Mouse (Mus musculus) T-helper 17 cell (primary cell): Measurements from ENCODE around the gene Tead1.

Source experiments
- in situ Hi-C, 2 experiments: fragments of 300-600 bp; cut with MboI, MseI; formaldehyde crosslinking; loops; 1 replicate in 1 of 2; 2 replicates in 1 of 2; pipeline ENCODE4 v1.15.1; 2025; ENCODE audit warnings: high pct_unique_total_duplicates in 2 of 2

Gene Tead1

DNA sequence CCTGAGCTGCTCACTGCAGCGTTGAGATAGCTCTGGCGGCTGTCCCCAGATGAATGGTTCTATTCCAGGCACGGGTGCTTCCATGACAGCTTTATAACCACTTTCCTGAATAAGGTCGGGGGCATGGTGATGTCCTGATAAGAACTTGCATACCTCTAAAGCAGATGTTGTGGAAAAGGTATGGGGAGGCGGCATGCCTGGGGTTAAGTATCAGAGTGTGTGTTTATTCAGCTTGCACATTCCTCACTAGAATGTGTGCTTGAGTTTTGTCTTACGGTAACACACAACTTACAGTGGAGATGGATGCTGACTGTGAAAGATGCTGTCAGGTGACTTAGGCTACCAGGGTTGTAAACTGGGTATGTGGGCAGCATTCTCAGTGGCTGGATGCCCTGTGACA lies 93.7 kb downstream of the Tead1 start:
- in situ Hi-C loops, result loop anchor here in 1 of 2 experiments (10.0 kb wide), 1 partner anchor 1108 kb away; no protein-coding TSS in a partner anchor

DNA sequence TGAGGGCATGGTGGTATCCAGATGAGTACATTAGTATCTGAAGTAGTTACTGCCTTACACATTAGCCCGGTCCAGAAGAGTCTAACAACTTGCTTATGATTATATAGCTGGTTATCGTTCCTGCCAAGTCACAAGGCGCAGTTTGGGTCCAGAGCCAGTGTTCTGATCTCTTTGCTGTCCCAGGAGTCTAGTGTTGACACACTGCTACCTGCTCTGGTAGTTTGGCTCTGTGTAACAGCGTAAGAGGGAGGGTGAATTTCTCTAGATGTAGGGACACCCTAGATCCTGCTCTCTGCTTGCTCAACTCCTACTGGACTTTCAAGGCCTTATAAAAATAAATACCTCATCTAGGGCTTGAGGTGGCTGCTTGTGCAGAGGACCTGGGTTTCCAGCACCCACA lies 94.5 kb downstream of the Tead1 start:
- in situ Hi-C loops, result loop anchor here in 1 of 2 experiments (10.0 kb wide), 1 partner anchor 1109 kb away; no protein-coding TSS in a partner anchor

DNA sequence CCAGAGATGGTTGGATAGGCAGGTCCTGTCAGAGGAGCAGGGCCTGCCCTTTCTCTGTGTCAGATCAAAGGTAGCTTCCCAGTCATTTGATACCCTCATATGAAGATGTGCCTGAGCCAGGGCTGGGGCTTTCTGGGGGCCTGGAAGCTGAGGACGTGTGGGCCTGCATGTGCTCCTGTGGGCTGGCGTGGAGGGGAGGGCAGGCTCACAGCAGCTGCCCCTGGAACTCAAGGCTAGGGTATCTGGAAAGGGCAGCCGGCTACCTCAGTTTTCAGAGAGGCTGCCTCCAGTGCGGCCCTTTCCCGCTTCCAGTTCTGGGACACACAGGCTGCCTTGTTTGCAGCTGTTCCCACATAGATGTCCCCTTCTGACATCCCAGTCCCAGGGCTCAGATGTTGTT lies 96.7 kb downstream of the Tead1 start:
- in situ Hi-C loops, result loop anchor here in 1 of 2 experiments (10.0 kb wide), 1 partner anchor 1111 kb away; no protein-coding TSS in a partner anchor

DNA sequence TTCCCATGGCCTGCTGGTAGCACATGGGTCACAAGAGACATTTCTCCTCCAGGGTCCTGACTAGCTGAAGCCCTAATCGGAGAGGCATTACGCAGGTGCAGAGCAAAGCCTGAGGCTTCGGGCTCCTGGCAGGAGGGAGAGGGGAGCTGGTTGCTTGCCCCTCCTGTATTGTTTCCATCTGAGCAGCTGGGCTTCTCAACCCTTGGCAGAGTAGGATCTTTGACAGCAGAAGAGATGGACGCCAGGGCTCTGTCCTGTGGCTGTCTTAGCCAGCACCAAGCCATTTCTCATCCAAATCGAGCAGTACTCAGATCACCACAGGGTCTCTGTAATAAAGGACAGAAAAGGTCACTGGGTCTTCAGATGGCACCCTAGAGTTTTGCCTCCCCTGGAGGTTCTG lies 97.6 kb downstream of the Tead1 start:
- in situ Hi-C loops, result loop anchor here in 1 of 2 experiments (10.0 kb wide), 1 partner anchor 1112 kb away; no protein-coding TSS in a partner anchor

DNA sequence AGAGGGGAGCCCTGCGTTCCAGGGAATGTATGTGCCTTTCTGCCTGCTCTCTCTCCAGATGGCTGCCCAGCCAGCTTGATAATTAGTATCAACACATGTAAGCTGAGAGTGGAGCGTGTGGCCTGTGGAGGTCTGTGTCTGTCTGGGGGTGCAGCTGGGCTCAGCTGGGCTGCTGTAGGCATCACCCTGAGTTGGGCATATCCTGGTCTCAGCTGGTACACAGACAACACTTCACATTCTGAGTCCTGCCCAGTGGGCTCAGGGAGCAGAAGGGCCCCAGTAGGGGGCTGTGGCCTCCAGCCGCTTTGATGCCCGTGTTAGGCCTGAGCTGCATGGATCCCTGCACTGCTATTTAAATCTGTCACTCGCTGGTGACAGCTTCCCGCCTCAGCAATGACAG lies 100.5 kb downstream of the Tead1 start:
- in situ Hi-C loops, result loop anchor here in 1 of 2 experiments (10.0 kb wide), 1 partner anchor 1115 kb away; no protein-coding TSS in a partner anchor

DNA sequence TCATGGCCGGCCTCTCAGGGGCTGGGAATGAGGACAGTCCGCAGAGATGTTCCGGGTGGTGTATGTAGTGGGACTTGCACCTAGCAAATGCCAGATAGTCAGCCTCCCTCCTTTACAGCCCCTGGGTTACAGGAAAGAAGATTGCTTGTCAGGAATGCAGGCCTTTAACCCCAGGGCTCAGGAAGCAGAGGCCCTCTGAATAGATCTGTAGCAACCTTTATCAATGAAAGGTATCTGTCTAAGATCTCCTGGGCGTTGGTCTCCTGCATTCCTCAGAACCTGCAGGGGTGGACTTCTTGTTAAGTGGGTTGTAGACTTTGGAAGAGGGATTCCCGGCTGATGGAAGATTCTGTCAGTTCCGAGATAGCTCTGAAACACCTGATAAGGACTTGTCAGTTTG lies 101.8 kb downstream of the Tead1 start:
- in situ Hi-C loops, result no loop called here

DNA sequence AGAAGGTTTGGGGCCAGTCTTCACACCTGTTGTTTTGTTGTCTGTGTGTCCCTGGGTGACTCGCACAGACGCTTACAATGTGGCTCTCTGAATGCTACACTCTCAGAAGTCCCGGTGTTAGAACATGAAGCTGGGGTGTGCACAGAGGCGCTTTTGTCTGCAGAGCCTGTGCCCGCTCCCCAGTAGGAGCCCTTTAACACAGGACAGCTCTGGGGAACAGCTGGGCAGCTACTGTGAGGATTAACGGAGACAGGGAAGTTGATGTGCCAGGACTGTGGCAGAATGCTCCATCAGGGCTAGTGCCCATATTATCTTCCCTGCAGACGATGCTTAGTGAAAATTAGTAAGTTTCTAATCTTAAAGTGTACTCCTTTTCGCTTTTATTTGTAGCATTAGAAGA lies 102.9 kb downstream of the Tead1 start:
- in situ Hi-C loops, result no loop called here

DNA sequence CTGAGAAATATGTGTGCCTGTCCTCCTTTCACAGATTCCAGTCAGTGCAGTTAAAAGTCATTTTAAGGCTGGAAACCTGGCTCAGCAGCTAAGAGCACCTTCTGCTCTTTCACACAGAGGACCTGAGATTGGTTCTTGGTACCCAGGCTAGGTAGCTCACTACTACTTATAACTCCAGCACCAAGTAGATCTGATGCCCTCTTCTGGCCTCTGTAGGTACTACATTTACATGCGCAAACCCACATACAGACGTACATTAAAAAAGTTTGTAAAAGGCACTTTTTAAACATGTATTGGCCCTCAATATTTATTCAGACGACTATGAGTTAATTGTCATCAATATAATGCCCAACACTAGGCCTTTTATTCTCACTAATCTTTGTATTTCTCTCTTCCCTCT lies 105.2 kb downstream of the Tead1 start:
- in situ Hi-C loops, result no loop called here

DNA sequence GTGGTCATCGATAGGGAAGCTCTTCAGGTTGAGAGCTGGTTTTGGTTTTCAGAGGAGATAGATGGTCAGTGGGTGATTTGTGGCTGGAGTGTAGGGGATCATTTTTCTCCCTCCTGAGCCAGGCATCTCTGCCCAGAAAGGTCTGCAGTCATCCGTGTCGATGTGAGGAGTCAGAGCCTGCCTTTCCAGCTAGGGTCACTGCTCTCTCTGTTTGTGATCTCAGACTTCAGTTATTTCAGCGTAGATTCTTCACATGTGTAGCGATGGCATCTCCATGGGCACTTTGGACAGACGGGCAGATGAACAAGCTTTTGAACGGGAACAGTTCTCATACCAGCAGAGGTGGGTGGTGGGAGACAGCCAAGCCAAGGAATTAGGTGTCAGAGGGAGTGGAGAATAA lies 106.2 kb downstream of the Tead1 start:
- in situ Hi-C loops, result no loop called here

DNA sequence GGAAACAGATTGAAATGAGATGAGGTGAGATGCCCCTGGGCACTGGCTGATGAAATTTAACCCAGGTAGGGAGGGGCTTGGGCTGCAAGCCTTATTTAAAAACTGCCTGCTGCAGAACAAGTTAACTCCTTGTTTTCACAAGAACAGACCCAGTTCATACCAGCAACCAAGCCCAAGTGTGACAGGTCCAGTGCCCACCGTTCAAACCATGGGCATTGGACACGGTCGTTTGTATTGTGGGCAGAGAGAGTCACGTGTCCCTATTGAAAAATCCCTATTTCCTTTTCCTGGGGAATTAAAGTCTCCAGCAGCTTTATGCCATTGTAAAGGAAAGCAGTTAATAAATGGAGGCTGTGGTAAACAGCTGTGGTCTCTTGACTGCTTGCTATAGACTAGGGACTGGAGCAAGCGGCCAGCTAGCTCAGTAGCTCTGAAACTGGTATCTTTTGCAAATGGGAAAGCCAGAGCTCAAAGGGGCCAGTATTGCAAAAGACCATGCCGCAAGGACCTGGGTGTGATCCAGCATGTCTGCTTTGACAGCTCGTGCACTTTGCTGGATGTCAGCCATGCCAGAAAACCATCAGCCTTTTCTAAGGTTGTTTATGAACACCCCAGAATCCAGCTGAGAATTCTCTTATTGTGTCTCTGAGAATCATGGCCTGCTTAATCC lies 107.6 kb downstream of the Tead1 start:
- in situ Hi-C loops, result no loop called here

DNA sequence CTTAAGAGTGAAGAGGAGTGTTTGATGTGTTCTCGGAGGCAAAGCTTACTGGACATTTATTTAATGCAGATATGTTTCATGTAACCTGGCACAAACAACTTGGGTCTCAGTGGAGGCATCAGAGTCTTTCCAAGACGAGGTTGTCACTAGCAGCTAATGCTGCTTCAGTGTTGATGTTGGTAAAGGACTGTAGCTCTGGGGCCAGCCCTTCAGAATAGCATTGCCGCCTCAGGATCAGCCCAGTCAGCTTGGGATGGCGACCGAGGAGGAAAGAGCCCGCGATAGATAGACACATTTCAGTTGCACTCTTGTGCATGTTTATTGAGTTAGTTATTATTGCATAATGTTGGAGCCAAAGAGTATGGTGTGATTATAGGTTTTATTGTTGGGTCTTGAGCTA lies 108.2 kb downstream of the Tead1 start:
- in situ Hi-C loops, result no loop called here

DNA sequence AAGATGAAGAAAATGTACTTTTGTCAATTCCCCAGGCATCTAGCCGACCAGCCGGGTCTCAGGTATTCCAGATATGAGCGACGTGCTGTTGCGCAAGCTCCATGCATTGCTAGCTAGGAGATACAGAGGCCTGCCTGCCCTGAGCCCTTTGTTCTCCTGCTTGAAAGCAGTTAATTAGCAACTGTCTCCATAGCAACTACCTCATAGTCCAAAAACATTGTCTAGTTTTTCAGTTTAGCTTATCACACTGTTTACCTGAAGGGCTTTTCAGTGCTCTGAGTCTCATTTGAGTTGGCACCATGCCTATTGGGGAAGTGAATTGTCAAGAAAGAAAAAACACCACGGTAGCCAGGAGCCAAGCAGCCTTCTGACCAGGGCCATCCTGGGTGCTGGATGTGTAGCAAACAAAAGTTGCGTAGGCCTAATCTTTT lies 109.2 kb downstream of the Tead1 start:
- in situ Hi-C loops, result no loop called here

DNA sequence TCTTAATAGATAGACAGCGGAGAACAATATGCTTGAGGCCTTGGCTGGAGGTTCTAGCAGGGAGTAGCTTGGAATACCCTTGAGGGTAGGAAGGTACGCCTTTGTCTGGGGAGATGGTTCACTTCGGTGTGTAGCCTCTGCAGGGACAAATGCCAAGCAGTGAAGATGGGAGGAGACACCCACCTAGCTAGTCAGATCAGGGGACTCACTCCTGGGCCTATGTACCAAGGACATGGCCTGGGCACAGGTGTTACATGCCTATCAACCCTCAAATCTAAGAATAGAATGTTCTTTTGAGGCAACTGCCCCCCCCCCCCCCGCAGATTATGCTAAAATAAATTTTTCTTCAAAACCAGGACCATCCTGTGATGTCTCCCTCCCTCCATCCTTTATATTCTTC lies 110.6 kb downstream of the Tead1 start:
- in situ Hi-C loops, result no loop called here

DNA sequence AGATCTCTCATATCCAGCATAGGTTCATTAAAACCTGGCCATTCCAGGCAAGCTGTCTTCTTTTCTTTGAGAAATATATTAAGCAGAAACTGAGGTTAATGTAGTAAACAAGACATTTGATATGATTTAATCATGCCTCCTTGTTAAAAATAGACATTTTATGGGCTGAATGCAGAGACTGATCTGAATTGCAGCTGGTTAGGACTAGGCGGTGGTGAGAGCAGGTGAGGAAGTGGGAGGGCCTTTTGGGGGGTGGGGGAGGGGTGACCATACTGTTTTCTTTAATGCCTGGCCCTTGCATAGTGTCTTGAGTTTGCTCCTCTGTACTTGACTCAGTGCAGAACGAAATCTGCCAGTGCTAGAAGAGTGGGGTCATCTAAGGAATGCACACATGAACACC lies 111.2 kb downstream of the Tead1 start:
- in situ Hi-C loops, result no loop called here

DNA sequence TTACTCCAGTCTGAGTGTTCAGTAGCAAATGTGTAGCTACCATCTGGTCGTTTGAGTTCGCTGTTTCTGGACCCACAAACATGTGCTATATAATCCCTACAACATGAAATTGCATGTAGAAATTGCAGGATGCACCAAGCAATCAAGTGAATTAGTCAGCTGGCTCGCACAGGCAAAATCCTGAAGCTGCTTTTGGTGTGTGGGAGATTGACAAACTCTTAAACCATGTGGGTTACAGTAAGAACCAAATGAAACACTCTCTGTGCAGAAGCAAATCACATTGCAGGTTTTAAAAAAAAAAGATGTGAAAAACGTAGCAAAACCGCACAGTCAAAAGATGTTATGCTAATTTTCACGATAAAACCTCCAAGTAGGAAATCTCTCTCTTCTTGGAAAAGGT lies 113.6 kb downstream of the Tead1 start:
- in situ Hi-C loops, result no loop called here

DNA sequence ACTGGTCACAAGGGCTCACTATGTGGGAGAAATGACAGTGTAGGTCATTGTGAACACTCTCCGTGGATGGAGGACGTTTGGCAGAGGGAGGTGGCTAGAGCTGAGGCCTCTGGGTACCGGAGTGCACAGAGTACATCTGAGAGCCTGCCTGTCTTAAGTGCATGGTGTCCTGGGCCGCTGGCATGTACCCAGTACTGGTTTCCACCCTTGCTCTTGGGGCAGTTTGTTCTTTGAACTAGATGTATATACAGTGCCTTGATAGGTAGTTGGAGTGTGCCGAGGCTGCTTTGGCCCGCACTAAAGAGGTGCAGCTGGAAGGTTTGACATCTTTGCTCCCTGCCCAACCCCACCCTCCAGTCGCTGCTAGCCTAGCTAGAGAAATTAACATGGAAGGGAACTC lies 114.8 kb downstream of the Tead1 start:
- in situ Hi-C loops, result no loop called here

DNA sequence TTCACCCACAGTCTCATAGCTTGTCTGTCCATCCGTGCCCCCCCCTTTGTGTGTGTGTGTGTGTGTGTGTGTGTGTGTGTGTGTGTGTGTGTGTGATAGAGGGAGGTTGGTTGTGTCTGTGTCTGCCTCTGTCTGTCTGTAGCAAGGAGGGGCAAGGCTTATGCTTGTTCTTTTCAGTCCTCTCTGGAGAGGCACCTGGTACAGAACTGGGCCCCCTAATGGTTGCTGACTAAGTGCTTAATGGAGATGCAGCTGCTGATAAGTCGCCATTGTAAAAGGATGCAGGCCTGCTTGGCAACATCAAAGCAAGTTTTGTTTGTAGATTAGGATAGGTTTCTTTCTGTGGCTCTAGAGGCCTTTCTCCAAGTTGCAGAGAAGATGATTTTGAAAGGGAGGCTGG lies 115.4 kb downstream of the Tead1 start:
- in situ Hi-C loops, result no loop called here

DNA sequence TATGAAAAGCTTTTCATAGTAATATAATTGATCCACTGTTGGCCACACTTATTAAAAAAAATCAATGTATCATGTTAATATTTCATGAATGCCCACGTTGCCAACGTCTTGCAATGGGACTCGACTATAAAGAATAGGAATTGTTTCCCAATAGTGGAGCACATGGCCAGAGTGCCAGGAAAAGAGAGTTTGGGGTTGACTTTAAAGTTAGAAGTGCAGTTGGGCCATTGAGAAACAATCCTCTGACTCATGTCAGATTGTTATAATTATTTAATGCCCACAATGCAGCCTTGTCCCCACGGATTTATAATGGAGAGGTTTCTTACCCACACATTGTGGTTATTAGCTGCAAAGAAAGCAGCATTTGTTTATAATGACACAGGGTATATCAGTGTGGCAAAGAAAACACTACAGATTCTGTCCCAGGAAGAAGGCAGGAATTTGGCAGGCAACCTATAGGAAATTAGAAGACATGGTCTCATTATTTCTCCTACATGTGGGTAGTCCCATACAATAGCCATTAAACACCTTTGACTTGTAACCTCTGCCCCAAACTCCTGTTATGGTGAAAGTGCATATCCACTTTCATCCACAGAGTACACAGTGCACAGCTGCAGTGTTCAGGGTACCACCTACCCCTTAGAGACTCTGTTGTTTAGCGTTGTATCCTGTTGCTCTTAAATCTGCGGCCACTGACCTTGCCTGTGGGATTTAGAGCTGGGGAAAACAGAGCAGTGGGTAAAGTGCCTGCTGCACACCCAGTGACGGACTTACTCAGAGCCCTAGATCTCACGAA lies 118.6 kb downstream of the Tead1 start:
- in situ Hi-C loops, result no loop called here

DNA sequence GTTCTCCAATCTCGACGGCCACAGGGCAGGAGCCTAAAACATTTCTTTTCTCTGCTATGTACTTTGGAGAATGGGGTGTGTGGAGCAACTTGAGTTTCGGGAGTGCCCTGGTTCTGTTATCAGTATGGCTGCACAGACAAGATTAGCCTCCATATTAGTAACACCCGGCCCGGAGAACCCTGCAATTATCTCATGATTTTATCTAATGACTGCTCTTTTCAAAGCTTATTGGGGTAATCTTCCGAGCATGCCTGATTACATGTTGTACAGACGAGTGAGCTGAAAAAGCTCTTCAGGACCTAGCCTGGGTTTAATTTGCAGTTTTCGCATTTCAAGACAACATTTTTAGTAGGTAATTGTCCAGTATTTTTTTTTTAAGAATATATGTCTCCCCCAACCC lies 122.6 kb downstream of the Tead1 start:
- in situ Hi-C loops, result no loop called here

DNA sequence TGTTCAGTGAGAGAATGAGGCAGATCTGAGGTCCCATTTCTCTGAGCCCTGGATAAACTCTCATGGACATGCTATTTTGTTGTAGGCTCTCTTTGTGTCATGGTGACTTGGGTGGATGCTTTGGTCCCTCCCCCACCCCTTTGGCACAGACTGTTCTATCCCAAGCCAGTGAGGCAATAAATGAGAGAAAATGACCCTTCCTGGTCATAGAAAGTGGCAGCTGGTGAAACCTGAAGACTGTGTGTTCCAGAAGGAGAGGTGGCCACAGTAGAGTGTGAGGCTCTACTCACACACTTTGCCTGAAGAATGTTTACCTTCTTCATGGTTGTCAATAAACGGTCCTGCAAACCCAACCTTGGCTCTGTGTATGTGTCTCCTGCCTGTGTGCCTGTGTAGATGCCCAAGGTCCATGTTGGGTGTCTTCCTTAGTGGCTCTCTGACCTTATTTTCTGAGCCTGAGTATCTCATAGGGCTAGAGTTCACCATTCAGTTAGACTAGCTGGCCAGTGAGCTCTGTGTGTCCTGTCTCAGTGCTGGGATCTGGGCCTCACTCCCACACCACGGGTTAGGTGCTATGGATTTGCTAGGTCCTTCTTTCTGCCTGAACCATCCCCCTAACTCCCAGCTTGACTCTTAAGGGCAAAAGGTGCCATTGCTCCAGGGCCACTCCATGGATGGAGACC lies 127.7 kb downstream of the Tead1 start:
- in situ Hi-C loops, result no loop called here

DNA sequence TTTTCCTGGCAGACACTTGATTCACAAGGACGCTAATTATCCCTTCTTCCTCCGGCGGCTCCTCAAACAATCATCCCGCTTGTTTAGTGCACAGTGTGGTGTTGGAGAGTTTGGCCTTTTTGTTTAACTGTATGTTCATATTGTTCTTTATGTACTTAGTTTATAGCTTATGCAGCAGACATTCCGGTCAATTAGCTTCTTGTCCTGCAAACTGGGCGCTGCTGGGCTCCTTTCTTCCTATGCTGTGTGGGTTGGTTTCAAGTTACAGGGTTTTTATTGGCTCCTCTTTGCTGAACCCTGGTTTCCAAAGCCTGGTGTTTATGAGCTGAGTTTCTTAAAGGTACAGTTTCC lies 128.3 kb downstream of the Tead1 start:
- in situ Hi-C loops, result no loop called here

DNA sequence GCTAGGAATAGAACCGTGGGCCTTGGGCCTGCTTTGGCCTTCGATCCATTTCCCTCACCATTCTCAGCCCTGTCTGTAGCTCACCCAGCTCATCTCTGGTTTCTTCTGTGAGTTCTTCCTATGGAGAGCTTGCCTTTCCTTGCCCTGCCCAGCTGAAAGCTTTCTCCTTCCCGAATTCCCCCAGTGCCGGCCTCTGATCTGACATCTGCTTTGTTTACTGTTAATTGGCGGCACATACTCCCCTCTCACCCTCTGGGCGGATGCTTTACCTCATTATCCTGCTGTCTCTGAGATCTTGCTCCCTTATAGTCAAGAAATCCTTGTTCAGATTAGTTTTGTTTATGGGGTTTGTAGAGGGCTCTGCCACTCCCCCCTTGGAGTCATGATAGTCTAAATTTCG lies 131.6 kb downstream of the Tead1 start:
- in situ Hi-C loops, result no loop called here
